Mouse (Mus musculus) hindbrain, embryonic 16.5 days (tissue): Measurements from ENCODE around the gene Hip1. TPM values are rescaled to one million over a fixed set of nuclear protein-coding genes. Genes with fewer than 3 reads are reported as not detected.

Source experiments
- ATAC-seq: fragments of 200-750 bp; cut with Nextera tagmentation; 2 replicates; pipeline ENCODE4 v1.8.0; 2017; ENCODE audit warnings: moderate TSS enrichment, moderate library complexity
- H3K27ac ChIP-seq: fragments of 300-500 bp; sonication (generic); 2 replicates; pipeline ENCODE4 v1.5.1; 2014; ENCODE audit warnings: low read depth, mild to moderate bottlenecking, control low read depth, low read length, moderate library complexity
- H3K27me3 ChIP-seq: fragments of 300-500 bp; sonication (generic); replicated peaks from 2 replicates; pipeline ENCODE4 v1.6.1; 2014; ENCODE audit warnings: low read length; ENCODE audit not compliant: control insufficient read depth, insufficient read depth
- H3K36me3 ChIP-seq: fragments of 300-500 bp; sonication (generic); 2 replicates; pipeline ENCODE4 v1.6.1; 2014; ENCODE audit warnings: mild to moderate bottlenecking, low read length, moderate library complexity, mixed read lengths; ENCODE audit not compliant: control insufficient read depth, insufficient read depth
- H3K4me1 ChIP-seq: fragments of 300-500 bp; sonication (generic); 2 replicates; pipeline ENCODE4 v1.6.1; 2014; ENCODE audit warnings: low read depth, low read length; ENCODE audit not compliant: control insufficient read depth, insufficient read depth
- H3K4me2 ChIP-seq: fragments of 300-500 bp; sonication (generic); 2 replicates; pipeline ENCODE4 v1.6.1; 2014; ENCODE audit warnings: mild to moderate bottlenecking, low read length, control low read depth, moderate library complexity
- H3K4me3 ChIP-seq: fragments of 300-500 bp; sonication (generic); 2 replicates; pipeline ENCODE4 v1.5.1; 2014; ENCODE audit warnings: mild to moderate bottlenecking, low read length, control low read depth, moderate library complexity
- H3K9ac ChIP-seq: fragments of 300-500 bp; sonication (generic); 2 replicates; pipeline ENCODE4 v1.6.1; 2014; ENCODE audit warnings: low read depth, mild to moderate bottlenecking, control low read depth, low read length, moderate library complexity
- H3K9me3 ChIP-seq: fragments of 300-500 bp; sonication (generic); 2 replicates; pipeline ENCODE4 v1.6.1; 2014; ENCODE audit warnings: mild to moderate bottlenecking, low read length, moderate library complexity; ENCODE audit not compliant: control insufficient read depth
- WGBS: fragments of 180-500 bp; shearing (Covaris S2); extraction: QIAGEN DNeasy Blood & Tissue Kit; methylation state at CpG from one replicate; pipeline ENCODE4 v1.1.7; 2014; 5-methylcytosine and 5-hydroxymethylcytosine counted together
- polyA plus RNA-seq: library from polyadenylated mRNA; unstranded; fragments of >200 nt; fragmentation: Nextera tagmentation; extraction: Ambion mirVana; gene quantifications from 2 replicates; pipeline ENCODE4 v1.2.1, GENCODE M21; 2015

Hip1 gene
- polyA plus RNA-seq, 1 experiment from 2014 or later = 35.3 TPM

- Histone ChIP-seq H3K36me3 (peaks cover 16% of the 10 kb centered on the region), H3K4me3 (no peak overlapping the region), H3K9me3 (0 out of 2 replicates have a peak, but pooled peaks cover 2% of the 10 kb centered on the region), H3K9ac (no peak overlapping the region), H3K27me3 (no peaks in the 10 kb centered on the region), H3K4me2 (no peak overlapping the region), H3K27ac (no peak overlapping the region), H3K4me1 (no peaks in the 10 kb centered on the region)
- ATAC-seq = no peak
- 69% methylated on average over 8 of the region's 8 CpGs for WGBS
These were observed 93.8 kb downstream of the Hip1 start for GRCm38 (mm10) chr5:135451100-135451499.

GRCm38 (mm10) chr5:135445755-135446154, 99.2 kb downstream of the Hip1 start:
- no peak overlapping the region for H3K4me3 ChIP-seq
- H3K4me1 ChIP-seq = no peaks in the 10 kb centered on the region
- H3K9me3 ChIP-seq = no peaks in the 10 kb centered on the region
- H3K4me2 ChIP-seq = no peak overlapping the region
- no peaks in the 10 kb centered on the region for H3K27me3 ChIP-seq
- peaks cover 21% of the 10 kb centered on the region for H3K36me3 ChIP-seq
- no peak overlapping the region for H3K27ac ChIP-seq
- no peak for ATAC-seq
- 94% methylated on average over 8 of the region's 8 CpGs for WGBS
- H3K9ac ChIP-seq = no peak overlapping the region

GRCm38 (mm10) chr5:135442430-135442829, 102.5 kb downstream of the Hip1 start:
- H3K27ac ChIP-seq = no peak overlapping the region
- peaks cover 28% of the 10 kb centered on the region for H3K36me3 ChIP-seq
- WGBS = 65% methylated on average over 7 of the region's 7 CpGs
- H3K9me3 ChIP-seq = no peaks in the 10 kb centered on the region
- H3K4me3 ChIP-seq = no peak overlapping the region
- no peak for ATAC-seq
- H3K4me1 ChIP-seq = no peaks in the 10 kb centered on the region
- no peak overlapping the region for H3K9ac ChIP-seq
- no peaks in the 10 kb centered on the region for H3K27me3 ChIP-seq
- H3K4me2 ChIP-seq = no peak overlapping the region

DNA sequence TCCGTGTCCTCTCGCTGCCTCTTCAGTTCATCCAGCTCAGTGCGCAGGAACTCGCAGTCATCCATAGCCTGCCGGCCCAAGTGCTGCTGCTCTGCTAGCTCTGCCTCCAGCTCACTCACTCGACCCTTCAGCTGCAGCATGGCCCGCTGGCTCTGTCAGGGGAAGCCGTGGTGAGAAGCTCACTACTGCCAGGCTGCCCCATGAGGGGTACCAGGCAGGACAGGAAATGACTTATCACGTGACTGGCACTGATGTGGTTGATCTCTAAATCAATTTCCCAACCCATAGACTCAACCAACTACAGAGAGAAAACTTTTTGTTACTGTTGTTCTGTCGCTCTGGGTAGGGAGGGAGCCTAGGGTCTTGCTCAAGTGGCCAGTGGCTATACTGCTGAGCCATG, 109.9 kb downstream of the Hip1 start:
- WGBS = 96% methylated on average over 10 of the region's 10 CpGs
- no peak overlapping the region for H3K4me2 ChIP-seq
- ATAC-seq = no peak
- H3K4me3 ChIP-seq = no peak overlapping the region
- H3K27ac ChIP-seq = no peak overlapping the region
- no peaks in the 10 kb centered on the region for H3K4me1 ChIP-seq
- H3K36me3 ChIP-seq = peaks cover 40% of the 10 kb centered on the region
- H3K9ac ChIP-seq = no peak overlapping the region
- H3K9me3 ChIP-seq = 0 out of 2 replicates have a peak, but pooled peaks cover 3% of the 10 kb centered on the region
- no peaks in the 10 kb centered on the region for H3K27me3 ChIP-seq

DNA sequence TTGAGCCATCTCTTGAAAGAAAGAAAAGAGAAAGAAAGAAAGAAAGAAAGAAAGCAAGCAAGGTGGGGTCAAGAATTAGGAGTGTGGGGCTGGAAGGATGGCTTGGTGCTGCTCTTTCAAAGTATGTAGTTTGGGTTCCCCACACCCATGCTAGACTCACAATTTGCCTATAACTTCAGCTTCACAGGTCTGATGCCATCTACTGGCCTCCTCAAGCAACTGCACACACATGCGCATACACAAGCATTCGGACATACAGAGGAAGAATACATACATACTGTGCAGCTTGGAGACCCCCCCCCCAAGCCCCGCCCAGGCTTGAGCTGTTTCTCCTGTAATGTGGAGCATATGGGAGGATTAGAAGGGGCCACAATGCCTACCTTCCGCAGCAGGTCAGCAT, 111.1 kb downstream of the Hip1 start:
- Histone ChIP-seq H3K4me1 (no peaks in the 10 kb centered on the region), H3K4me3 (no peak overlapping the region), H3K27ac (no peak overlapping the region), H3K36me3 (peaks cover 40% of the 10 kb centered on the region), H3K27me3 (no peaks in the 10 kb centered on the region), H3K9ac (no peak overlapping the region), H3K9me3 (0 out of 2 replicates have a peak, but pooled peaks cover 3% of the 10 kb centered on the region), H3K4me2 (no peak overlapping the region)
- 99% methylated on average over 4 of the region's 4 CpGs for WGBS
- no peak for ATAC-seq

GRCm38 (mm10) chr5:135431111-135431510, 113.8 kb downstream of the Hip1 start:
- 72% methylated on average over 6 of the region's 6 CpGs for WGBS
- no peak for ATAC-seq

DNA sequence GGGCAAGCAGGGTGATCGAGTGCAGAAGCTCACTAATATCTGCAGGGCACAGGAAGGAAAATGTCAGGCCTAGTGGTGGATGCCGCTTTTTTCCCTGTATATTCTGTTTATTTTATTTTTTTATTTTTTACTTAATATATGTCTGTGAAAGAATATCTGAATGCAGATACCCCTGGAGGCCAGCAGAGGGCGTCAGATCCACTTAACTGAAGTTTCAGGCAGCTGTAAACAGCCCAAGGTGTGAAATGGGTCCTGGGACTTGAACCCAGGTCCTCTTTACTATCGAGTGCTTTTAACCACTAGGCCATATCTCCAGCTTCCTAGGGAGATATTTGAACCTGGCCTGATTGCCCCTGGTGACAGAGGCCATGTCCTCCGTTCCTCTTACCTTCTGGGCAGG, 116.1 kb downstream of the Hip1 start:
- Histone ChIP-seq H3K9me3 (no peaks in the 10 kb centered on the region), H3K27ac (no peak overlapping the region), H3K36me3 (peaks cover 42% of the 10 kb centered on the region), H3K4me2 (no peak overlapping the region), H3K27me3 (no peaks in the 10 kb centered on the region), H3K4me3 (no peak overlapping the region), H3K9ac (no peak overlapping the region), H3K4me1 (no peaks in the 10 kb centered on the region)
- ATAC-seq = no peak
- WGBS = 77% methylated on average over 5 of the region's 5 CpGs

More at GRCm38 (mm10) chr5:135431111-135431510, 113.8 kb downstream of the Hip1 start:
- H3K9me3 ChIP-seq = 0 out of 2 replicates have a peak, but pooled peaks cover 3% of the 10 kb centered on the region
- no peak overlapping the region for H3K9ac ChIP-seq
- H3K4me1 ChIP-seq = no peaks in the 10 kb centered on the region
- no peak overlapping the region for H3K4me3 ChIP-seq
- no peak overlapping the region for H3K4me2 ChIP-seq
- peaks cover 42% of the 10 kb centered on the region for H3K36me3 ChIP-seq
- H3K27me3 ChIP-seq = no peaks in the 10 kb centered on the region
- no peak overlapping the region for H3K27ac ChIP-seq

GRCm38 (mm10) chr5:135410266-135410665, 134.7 kb downstream of the Hip1 start:
- Histone ChIP-seq H3K36me3 (peaks cover 15% of the 10 kb centered on the region), H3K4me3 (no peak overlapping the region), H3K4me2 (no peak overlapping the region), H3K9me3 (no peaks in the 10 kb centered on the region), H3K9ac (no peak overlapping the region), H3K4me1 (no peaks in the 10 kb centered on the region), H3K27ac (no peak overlapping the region), H3K27me3 (no peaks in the 10 kb centered on the region)
- no peak for ATAC-seq
- 90% methylated on average over 9 of the region's 9 CpGs for WGBS

- ATAC-seq = no peak
- Histone ChIP-seq H3K27ac (no peak overlapping the region), H3K4me3 (no peak overlapping the region), H3K4me2 (no peak overlapping the region), H3K27me3 (no peaks in the 10 kb centered on the region), H3K4me1 (no peaks in the 10 kb centered on the region), H3K36me3 (peaks cover 12% of the 10 kb centered on the region), H3K9me3 (no peaks in the 10 kb centered on the region), H3K9ac (no peak overlapping the region)
- WGBS = 89% methylated on average over 4 of the region's 4 CpGs
These were observed 136.8 kb downstream of the Hip1 start for GRCm38 (mm10) chr5:135408114-135408513.

DNA sequence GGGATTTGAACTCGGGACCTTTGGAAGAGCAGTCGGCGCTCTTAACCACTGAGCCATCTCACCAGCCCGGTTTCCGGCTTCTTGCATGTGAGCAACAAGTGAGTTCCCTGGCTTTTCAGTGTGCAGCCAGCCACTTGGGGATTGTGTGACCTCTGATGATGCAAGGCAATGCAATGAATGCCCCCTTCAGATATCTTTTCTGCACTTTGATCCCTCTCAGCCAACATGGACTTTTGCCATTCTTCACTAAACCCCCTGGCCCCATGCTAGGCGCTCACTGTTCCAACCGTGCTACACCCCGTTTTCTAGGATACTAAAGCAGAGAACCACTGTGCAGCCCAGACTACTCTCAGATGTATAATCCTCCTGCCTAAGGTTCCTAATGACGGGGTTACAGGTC, 139.5 kb downstream of the Hip1 start:
- Histone ChIP-seq H3K27ac (no peak overlapping the region), H3K4me3 (no peak overlapping the region), H3K36me3 (no peaks in the 10 kb centered on the region; the same call in 1 of the 2 replicates), H3K27me3 (no peaks in the 10 kb centered on the region), H3K9me3 (no peaks in the 10 kb centered on the region), H3K4me2 (no peak overlapping the region), H3K9ac (no peak overlapping the region), H3K4me1 (no peaks in the 10 kb centered on the region)
- no peak for ATAC-seq
- 85% methylated on average over 9 of the region's 9 CpGs for WGBS
